Mouse (Mus musculus) layer of hippocampus, adult 9-11 months (tissue): ENCODE measurements around the gene Gm11627.
"Not testable (repeated sequence)": the region's sequence is repeated elsewhere in the genome, so short reads cannot be mapped to it uniquely, and the experiment has no call there.

ENCODE experiments used
- DNase-seq: peaks from one replicate; pipeline ENCODE4 v3.0.0; 2022

Gene Gm11627

GRCm38 (mm10) chr11:102558704-102559103, 20.6 kb downstream of the Gm11627 start:
- no peak for DNase-seq

GRCm38 (mm10) chr11:102557386-102557785, 21.9 kb downstream of the Gm11627 start:
- no peak for DNase-seq

GRCm38 (mm10) chr11:102556716-102557074, 22.6 kb downstream of the Gm11627 start:
- no peak for DNase-seq

GRCm38 (mm10) chr11:102556031-102556715, 23.1 kb downstream of the Gm11627 start, which contains the start of gene Gpatch8:
Gene Gpatch8 (minus strand): TSS chr11:102556392.
- peak; percentile 96 for DNase-seq

GRCm38 (mm10) chr11:102555400-102556030, 23.7 kb downstream of the Gm11627 start:
- DNase-seq = no peak

GRCm38 (mm10) chr11:102552051-102552450, 27.2 kb downstream of the Gm11627 start:
- no peak for DNase-seq

- DNase-seq = no peak
Measured at GRCm38 (mm10) chr11:102551176-102551575, 28.1 kb downstream of the Gm11627 start.

- DNase-seq = no peak
Measured at GRCm38 (mm10) chr11:102541471-102541870, 37.8 kb downstream of the Gm11627 start.

GRCm38 (mm10) chr11:102540286-102540685, 39.0 kb downstream of the Gm11627 start:
- not testable (repeated sequence) for DNase-seq

GRCm38 (mm10) chr11:102539690-102540089, 39.6 kb downstream of the Gm11627 start:
- DNase-seq = no peak

- no peak for DNase-seq
Measured at GRCm38 (mm10) chr11:102536210-102536609, 43.1 kb downstream of the Gm11627 start.

- no peak for DNase-seq
Measured at GRCm38 (mm10) chr11:102534078-102534477, 45.2 kb downstream of the Gm11627 start.

GRCm38 (mm10) chr11:102531425-102531824, 47.8 kb downstream of the Gm11627 start:
- no peak for DNase-seq
